Mouse (Mus musculus): Measurements from ENCODE around the gene Rbm43.

Gene Rbm43

GRCm38 (mm10) chr2:51934574-51935334, at the start of gene Rbm43:
Rbm43 (minus strand) TSS chr2:51935163.
- DNase-seq (ENCODE audit: low spot score), result peak; percentile 76

GRCm38 (mm10) chr2:51982288-51982687, 47.3 kb upstream of the Rbm43 start:
- DNase-seq (ENCODE audit: low spot score), result no peak

GRCm38 (mm10) chr2:51981630-51982029, 46.7 kb upstream of the Rbm43 start:
- no peak for DNase-seq (ENCODE audit: low spot score)

GRCm38 (mm10) chr2:51973410-51973968, 38.5 kb upstream of the Rbm43 start, which contains the start of gene Nmi:
Nmi (minus strand) TSS chr2:51973494.
- DNase-seq (ENCODE audit: low spot score), result peak; percentile 13

- DNase-seq (ENCODE audit: low spot score), result peak; percentile 13
Measured at GRCm38 (mm10) chr2:51972641-51973409, 37.9 kb upstream of the Rbm43 start.

- peak; percentile 10 for DNase-seq (ENCODE audit: low spot score)
Measured at GRCm38 (mm10) chr2:51972142-51972541, 37.2 kb upstream of the Rbm43 start.

- DNase-seq (ENCODE audit: low spot score), result no peak
Measured at GRCm38 (mm10) chr2:51970897-51971296, 35.9 kb upstream of the Rbm43 start.

GRCm38 (mm10) chr2:51967288-51967687, 32.3 kb upstream of the Rbm43 start:
- DNase-seq (ENCODE audit: low spot score), result no peak

- DNase-seq (ENCODE audit: low spot score), result no peak
Measured at GRCm38 (mm10) chr2:51953648-51954204, 18.8 kb upstream of the Rbm43 start.

GRCm38 (mm10) chr2:51950876-51951275, 15.9 kb upstream of the Rbm43 start:
- no peak for DNase-seq (ENCODE audit: low spot score)

- no peak for DNase-seq (ENCODE audit: low spot score)
Measured at GRCm38 (mm10) chr2:51948105-51948830, 13.3 kb upstream of the Rbm43 start.

- DNase-seq (ENCODE audit: low spot score), result no peak
Measured at GRCm38 (mm10) chr2:51945812-51946211, 10.8 kb upstream of the Rbm43 start.

- no peak for DNase-seq (ENCODE audit: low spot score)
Measured at GRCm38 (mm10) chr2:51941832-51942231, 6.9 kb upstream of the Rbm43 start.

GRCm38 (mm10) chr2:51938750-51939149, 3.8 kb upstream of the Rbm43 start:
- no peak for DNase-seq (ENCODE audit: low spot score)

- DNase-seq (ENCODE audit: low spot score), result no peak
Measured at GRCm38 (mm10) chr2:51937004-51937403, 2.0 kb upstream of the Rbm43 start.

GRCm38 (mm10) chr2:51936585-51936984, 1.6 kb upstream of the Rbm43 start:
- DNase-seq (ENCODE audit: low spot score), result no peak

GRCm38 (mm10) chr2:51935921-51936320, 958 bp upstream of the Rbm43 start:
- DNase-seq (ENCODE audit: low spot score), result no peak

- no peak for DNase-seq (ENCODE audit: low spot score)
Measured at GRCm38 (mm10) chr2:51933341-51934134, 1.4 kb downstream of the Rbm43 start.

- DNase-seq (ENCODE audit: low spot score), result no peak
Measured at GRCm38 (mm10) chr2:51931241-51931640, 3.7 kb downstream of the Rbm43 start.

- DNase-seq (ENCODE audit: low spot score), result peak; percentile 82
Measured at GRCm38 (mm10) chr2:51914944-51915680, 19.9 kb downstream of the Rbm43 start.
